Mouse (Mus musculus) c-Kit-positive CD71-positive TER-119-negative erythroid progenitor cells, embryonic 14.5 days (primary cell): ENCODE data around the gene Pdcd6.
A peak's percentile ranks its signal among the peaks of the same experiment; 100 is the strongest.

Experiments used
- DNase-seq: peaks from one replicate; pipeline ENCODE4 v3.0.0-alpha.2; 2013; ENCODE audit warnings: low read depth

The Pdcd6 gene

DNA sequence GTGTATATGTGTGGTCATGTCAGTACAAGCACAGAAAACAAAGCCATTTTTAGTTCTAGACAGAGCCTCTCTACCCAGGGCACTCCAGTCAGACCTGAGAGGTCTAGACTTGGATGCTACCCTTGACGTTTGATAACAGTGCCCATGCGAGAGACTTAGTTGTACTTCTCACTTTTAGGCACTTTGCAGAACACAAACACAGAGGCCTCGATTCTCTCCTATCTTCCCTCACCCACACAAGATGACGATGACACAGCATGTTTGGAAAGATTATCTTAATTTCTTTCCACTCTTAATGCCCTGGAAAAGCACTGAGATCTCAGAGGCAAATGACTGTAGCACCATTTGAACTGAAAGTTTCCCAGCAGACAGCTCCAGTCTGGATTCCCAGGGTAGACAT lies 41.7 kb downstream of the Pdcd6 start:
- DNase-seq: peak; percentile 33

DNA sequence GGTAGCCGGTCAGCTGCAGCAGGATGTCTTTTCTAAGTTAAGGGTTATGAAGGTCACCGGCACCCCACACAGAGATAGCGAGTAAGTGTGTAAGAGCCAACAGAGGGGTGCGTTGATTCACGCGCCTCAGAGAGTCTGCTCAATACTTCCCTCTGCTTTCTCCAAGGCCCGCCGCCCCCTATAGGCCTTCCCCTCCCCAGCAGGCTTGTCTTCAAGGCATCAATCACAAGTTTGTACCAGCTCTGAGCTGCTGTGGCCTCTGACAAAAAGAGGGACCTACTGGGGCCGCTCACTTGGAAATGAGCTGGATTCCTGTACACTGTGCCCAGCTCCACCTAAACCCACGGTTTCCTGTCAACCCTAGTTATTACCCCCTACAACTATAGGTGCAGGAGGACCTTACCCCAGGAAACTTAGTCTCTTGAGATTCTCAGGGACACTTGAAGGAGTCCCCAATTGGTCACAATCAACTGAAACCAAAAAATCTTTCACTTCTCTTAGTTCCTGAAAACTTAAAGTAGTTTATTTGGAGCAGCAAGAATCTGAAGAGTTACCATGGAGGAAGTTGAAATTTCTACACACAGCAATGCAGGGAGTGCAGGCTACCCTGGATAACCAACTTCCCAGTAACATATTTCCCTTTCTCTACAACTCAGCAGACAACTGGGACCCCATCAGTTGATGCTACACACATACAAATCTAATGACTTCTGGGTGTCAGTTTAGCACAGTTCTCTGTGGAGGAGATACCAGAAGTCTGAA lies 57.0 kb downstream of the Pdcd6 start:
- no peak for DNase-seq

DNA sequence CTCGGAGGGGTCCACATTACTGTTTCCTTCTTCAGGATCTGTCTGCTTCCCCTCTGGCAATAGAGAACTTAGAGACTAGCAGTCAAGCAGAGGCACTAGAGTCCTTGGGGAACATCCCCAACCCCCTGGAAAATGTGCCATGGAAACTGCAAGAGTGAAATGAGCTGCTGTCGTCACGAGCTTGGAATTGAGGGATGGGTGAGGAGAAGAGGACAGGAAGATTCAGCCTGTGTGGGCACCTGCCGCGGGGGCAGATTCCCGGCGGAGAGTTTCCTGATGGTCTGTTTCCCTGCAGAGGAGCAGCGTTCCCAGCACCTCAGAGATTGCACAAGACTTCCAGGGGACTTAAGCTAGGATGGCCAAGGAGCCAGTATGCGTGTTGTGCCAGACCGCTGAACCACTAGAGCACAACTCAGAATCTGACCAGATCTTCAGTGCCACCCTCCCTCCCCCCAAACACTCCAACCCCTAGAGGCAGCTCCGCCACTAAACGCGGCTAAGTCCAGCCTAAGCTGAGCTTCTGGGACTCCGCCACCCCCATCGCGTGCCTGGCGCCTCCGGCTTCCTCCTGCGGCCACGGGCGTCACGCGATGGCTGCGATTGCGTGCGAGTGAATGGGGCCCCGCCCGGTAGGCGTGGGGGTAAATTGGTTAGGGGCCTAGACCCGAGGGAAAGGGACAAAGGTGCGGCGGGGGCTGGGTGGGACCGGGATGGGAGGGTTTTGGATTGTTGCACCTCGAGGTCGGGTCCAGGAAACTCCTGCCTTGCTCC lies 57.7 kb downstream of the Pdcd6 start:
- no peak for DNase-seq
